Mouse (Mus musculus): ENCODE measurements around the gene 1700029P11Rik.

The 1700029P11Rik gene

GRCm38 (mm10) chr15:81980321-81980720, at the start of gene 1700029P11Rik:
1700029P11Rik (plus strand) TSS chr15:81980540.
- DNase-seq (ENCODE audit: low read depth, low spot score), result no peak

- no peak for DNase-seq (ENCODE audit: low read depth, low spot score)
Observed at GRCm38 (mm10) chr15:81932951-81933470, 47.3 kb upstream of the 1700029P11Rik start.

GRCm38 (mm10) chr15:81933986-81934385, 46.4 kb upstream of the 1700029P11Rik start:
- DNase-seq (ENCODE audit: low read depth, low spot score), result no peak

GRCm38 (mm10) chr15:81935869-81936637, 44.3 kb upstream of the 1700029P11Rik start:
- DNase-seq (ENCODE audit: low read depth, low spot score), result no peak

GRCm38 (mm10) chr15:81936679-81937078, 43.7 kb upstream of the 1700029P11Rik start, which contains the start of gene Csdc2:
Csdc2 (plus strand) TSS chr15:81936759.
- peak; percentile 65 for DNase-seq (ENCODE audit: low read depth, low spot score)

- no peak for DNase-seq (ENCODE audit: low read depth, low spot score)
Observed at GRCm38 (mm10) chr15:81937098-81937972, 43.0 kb upstream of the 1700029P11Rik start.

- DNase-seq (ENCODE audit: low read depth, low spot score), result peak; percentile 51
Observed at GRCm38 (mm10) chr15:81938246-81938645, 42.1 kb upstream of the 1700029P11Rik start.

GRCm38 (mm10) chr15:81939157-81939715, 41.1 kb upstream of the 1700029P11Rik start:
- DNase-seq (ENCODE audit: low read depth, low spot score), result no peak

- DNase-seq (ENCODE audit: low read depth, low spot score), result no peak
Observed at GRCm38 (mm10) chr15:81939774-81940173, 40.6 kb upstream of the 1700029P11Rik start.

GRCm38 (mm10) chr15:81940219-81940618, 40.1 kb upstream of the 1700029P11Rik start:
- no peak for DNase-seq (ENCODE audit: low read depth, low spot score)

GRCm38 (mm10) chr15:81941010-81941409, 39.3 kb upstream of the 1700029P11Rik start:
- no peak for DNase-seq (ENCODE audit: low read depth, low spot score)

- DNase-seq (ENCODE audit: low read depth, low spot score), result peak; percentile 76
Observed at GRCm38 (mm10) chr15:81943176-81943749, 37.1 kb upstream of the 1700029P11Rik start.

- no peak for DNase-seq (ENCODE audit: low read depth, low spot score)
Observed at GRCm38 (mm10) chr15:81949076-81949475, 31.3 kb upstream of the 1700029P11Rik start.

- DNase-seq (ENCODE audit: low read depth, low spot score), result no peak
Observed at GRCm38 (mm10) chr15:81949476-81950131, 30.7 kb upstream of the 1700029P11Rik start.

- DNase-seq (ENCODE audit: low read depth, low spot score), result no peak
Observed at GRCm38 (mm10) chr15:81950716-81951115, 29.6 kb upstream of the 1700029P11Rik start.

- DNase-seq (ENCODE audit: low read depth, low spot score), result no peak
Observed at GRCm38 (mm10) chr15:81951159-81951558, 29.2 kb upstream of the 1700029P11Rik start.

- no peak for DNase-seq (ENCODE audit: low read depth, low spot score)
Observed at GRCm38 (mm10) chr15:81952310-81952709, 28.0 kb upstream of the 1700029P11Rik start.

- no peak for DNase-seq (ENCODE audit: low read depth, low spot score)
Observed at GRCm38 (mm10) chr15:81954151-81954583, 26.2 kb upstream of the 1700029P11Rik start.

GRCm38 (mm10) chr15:81954716-81955115, 25.6 kb upstream of the 1700029P11Rik start:
- DNase-seq (ENCODE audit: low read depth, low spot score), result no peak

- DNase-seq (ENCODE audit: low read depth, low spot score), result no peak
Observed at GRCm38 (mm10) chr15:81955414-81955813, 24.9 kb upstream of the 1700029P11Rik start.

- DNase-seq (ENCODE audit: low read depth, low spot score), result peak; percentile 64
Observed at GRCm38 (mm10) chr15:81956457-81956856, 23.9 kb upstream of the 1700029P11Rik start.
